Mouse (Mus musculus) midbrain, embryonic 11.5 days (tissue): ENCODE data around the gene Ttc3. TPM values are rescaled to one million over a fixed set of nuclear protein-coding genes. Genes with fewer than 3 reads are reported as not detected.
"Not testable (repeated sequence)": the region's sequence is repeated elsewhere in the genome, so short reads cannot be mapped to it uniquely, and the experiment has no call there.

Experiments
- ATAC-seq: fragments of 200-750 bp; cut with Nextera tagmentation; 2 replicates; pipeline ENCODE4 v1.8.0; 2017; ENCODE audit warnings: moderate TSS enrichment, moderate library complexity; ENCODE audit not compliant: low FRiP score
- DNase-seq: peaks from one replicate; pipeline ENCODE4 v3.0.0; 2015; ENCODE audit warnings: low spot score; ENCODE audit errors: missing footprints
- H3K27ac ChIP-seq: fragments of 300-500 bp; sonication (generic); 2 replicates; pipeline ENCODE4 v1.5.1; 2014; ENCODE audit warnings: low read depth, low read length
- H3K27me3 ChIP-seq: fragments of 300-500 bp; sonication (generic); 2 replicates; pipeline ENCODE4 v1.6.1; 2014; ENCODE audit warnings: mild to moderate bottlenecking, low read length, moderate library complexity, mixed read lengths; ENCODE audit not compliant: control insufficient read depth, insufficient read depth
- H3K36me3 ChIP-seq: fragments of 300-500 bp; sonication (generic); 2 replicates; pipeline ENCODE4 v1.6.1; 2014; ENCODE audit warnings: mild to moderate bottlenecking, low read length, moderate library complexity, mixed read lengths; ENCODE audit not compliant: control insufficient read depth, insufficient read depth
- H3K4me1 ChIP-seq: fragments of 300-500 bp; sonication (generic); 2 replicates; pipeline ENCODE4 v1.6.1; 2014; ENCODE audit warnings: low read length; ENCODE audit not compliant: control insufficient read depth, insufficient read depth
- H3K4me2 ChIP-seq: fragments of 300-500 bp; sonication (generic); 2 replicates; pipeline ENCODE4 v1.6.1; 2014; ENCODE audit warnings: mild to moderate bottlenecking, moderate library complexity
- H3K4me3 ChIP-seq: fragments of 300-500 bp; sonication (generic); 2 replicates; pipeline ENCODE4 v1.5.1; 2014; ENCODE audit warnings: low read depth, low read length
- H3K9ac ChIP-seq: fragments of 300-500 bp; sonication (generic); 2 replicates; pipeline ENCODE4 v1.6.1; 2014; ENCODE audit warnings: low read length
- H3K9me3 ChIP-seq: fragments of 300-500 bp; sonication (generic); 2 replicates; pipeline ENCODE4 v1.6.1; 2016; ENCODE audit warnings: low read length; ENCODE audit not compliant: control insufficient read depth
- WGBS: fragments of 180-500 bp; shearing (Covaris S2); extraction: QIAGEN DNeasy Blood & Tissue Kit; methylation state at CpG from one replicate; pipeline ENCODE4 v1.1.7; 2014; 5-methylcytosine and 5-hydroxymethylcytosine counted together
- polyA plus RNA-seq: library from polyadenylated mRNA; unstranded; fragments of >200 nt; fragmentation: Nextera tagmentation; extraction: Ambion mirVana; gene quantifications from 2 replicates; pipeline ENCODE4 v1.2.1, GENCODE M21; 2014

Ttc3 gene
- polyA plus RNA-seq, 1 experiment from 2014 or later = 489 TPM

- no peak for ATAC-seq
- Histone ChIP-seq H3K4me2 (no peak overlapping the region), H3K4me1 (peaks cover 3% of the 10 kb centered on the region; the same call in 1 of the 2 replicates), H3K9ac (no peak overlapping the region), H3K36me3 (no peaks in the 10 kb centered on the region), H3K9me3 (no peaks in the 10 kb centered on the region), H3K27me3 (no peaks in the 10 kb centered on the region), H3K4me3 (no peak overlapping the region), H3K27ac (no peak overlapping the region)
- 39% methylated on average over 5 of the region's 5 CpGs for WGBS
- no peak for DNase-seq
These were observed 34.8 kb upstream of the Ttc3 start for GRCm38 (mm10) chr16:94335656-94336055.

- H3K27me3 ChIP-seq, H3K9ac ChIP-seq, H3K4me3 ChIP-seq, H3K4me2 ChIP-seq, H3K9me3 ChIP-seq, DNase-seq, ATAC-seq, H3K27ac ChIP-seq, H3K4me1 ChIP-seq, H3K36me3 ChIP-seq: not testable (repeated sequence)
- 89% methylated on average over 19 of the region's 22 CpGs for WGBS
These were observed 31.0 kb upstream of the Ttc3 start for GRCm38 (mm10) chr16:94339164-94340160.

- Histone ChIP-seq H3K4me1 (no peaks in the 10 kb centered on the region), H3K9ac (no peak overlapping the region), H3K27me3 (no peaks in the 10 kb centered on the region), H3K4me2 (no peak overlapping the region), H3K27ac (no peak overlapping the region), H3K9me3 (no peaks in the 10 kb centered on the region), H3K4me3 (no peak overlapping the region), H3K36me3 (no peaks in the 10 kb centered on the region)
- 88% methylated on average over 1 of the region's 1 CpGs for WGBS
- DNase-seq (no peak), ATAC-seq (no peak)
These were observed 24.7 kb upstream of the Ttc3 start for GRCm38 (mm10) chr16:94345733-94346132.

- Histone ChIP-seq H3K4me3 (no peak overlapping the region), H3K9me3 (no peaks in the 10 kb centered on the region), H3K27ac (no peak overlapping the region), H3K4me2 (no peak overlapping the region), H3K9ac (no peak overlapping the region), H3K4me1 (no peaks in the 10 kb centered on the region), H3K27me3 (no peaks in the 10 kb centered on the region), H3K36me3 (no peaks in the 10 kb centered on the region)
- WGBS = 82% methylated on average over 7 of the region's 7 CpGs
- ATAC-seq (no peak), DNase-seq (no peak)
These were observed 23.2 kb upstream of the Ttc3 start for GRCm38 (mm10) chr16:94347080-94347731.

GRCm38 (mm10) chr16:94348779-94349178 is 21.6 kb upstream of the Ttc3 start:
- ATAC-seq = no peak
- no peak for DNase-seq
- Histone ChIP-seq H3K4me2 (no peak overlapping the region), H3K36me3 (no peaks in the 10 kb centered on the region), H3K9me3 (no peaks in the 10 kb centered on the region), H3K27me3 (no peaks in the 10 kb centered on the region), H3K4me1 (peaks cover 2% of the 10 kb centered on the region; the same call in 1 of the 2 replicates), H3K9ac (no peak overlapping the region), H3K27ac (no peak overlapping the region), H3K4me3 (no peak overlapping the region)
- 94% methylated on average over 2 of the region's 2 CpGs for WGBS

- Histone ChIP-seq H3K4me1 (peaks cover 2% of the 10 kb centered on the region; the same call in 1 of the 2 replicates), H3K36me3 (no peaks in the 10 kb centered on the region), H3K9me3 (no peaks in the 10 kb centered on the region), H3K4me3 (no peak overlapping the region), H3K27me3 (no peaks in the 10 kb centered on the region), H3K4me2 (no peak overlapping the region), H3K27ac (no peak overlapping the region), H3K9ac (no peak overlapping the region)
- 80% methylated on average over 11 of the region's 11 CpGs for WGBS
- DNase-seq (no peak), ATAC-seq (no peak)
These were observed 20.7 kb upstream of the Ttc3 start for GRCm38 (mm10) chr16:94349588-94350286.

GRCm38 (mm10) chr16:94350287-94350677 is 20.1 kb upstream of the Ttc3 start:
- Histone ChIP-seq H3K36me3 (no peaks in the 10 kb centered on the region), H3K4me1 (peaks cover 2% of the 10 kb centered on the region; the same call in 1 of the 2 replicates), H3K9ac (no peak overlapping the region), H3K4me2 (no peak overlapping the region), H3K27ac (no peak overlapping the region), H3K9me3 (no peaks in the 10 kb centered on the region), H3K4me3 (no peak overlapping the region), H3K27me3 (no peaks in the 10 kb centered on the region)
- ATAC-seq (no peak), DNase-seq (no peak)
- 77% methylated on average over 10 of the region's 10 CpGs for WGBS

GRCm38 (mm10) chr16:94354450-94354849 is 16.0 kb upstream of the Ttc3 start:
- Histone ChIP-seq H3K27me3 (no peaks in the 10 kb centered on the region), H3K4me2 (no peak overlapping the region), H3K36me3 (no peaks in the 10 kb centered on the region), H3K27ac (no peak overlapping the region), H3K9me3 (no peaks in the 10 kb centered on the region), H3K9ac (no peak overlapping the region), H3K4me3 (no peak overlapping the region), H3K4me1 (peaks cover 2% of the 10 kb centered on the region; the same call in 1 of the 2 replicates)
- DNase-seq (no peak), ATAC-seq (no peak)
- WGBS = 68% methylated on average over 9 of the region's 9 CpGs
